Mouse (Mus musculus): ENCODE data around the gene Fam47c.

Fam47c gene

DNA sequence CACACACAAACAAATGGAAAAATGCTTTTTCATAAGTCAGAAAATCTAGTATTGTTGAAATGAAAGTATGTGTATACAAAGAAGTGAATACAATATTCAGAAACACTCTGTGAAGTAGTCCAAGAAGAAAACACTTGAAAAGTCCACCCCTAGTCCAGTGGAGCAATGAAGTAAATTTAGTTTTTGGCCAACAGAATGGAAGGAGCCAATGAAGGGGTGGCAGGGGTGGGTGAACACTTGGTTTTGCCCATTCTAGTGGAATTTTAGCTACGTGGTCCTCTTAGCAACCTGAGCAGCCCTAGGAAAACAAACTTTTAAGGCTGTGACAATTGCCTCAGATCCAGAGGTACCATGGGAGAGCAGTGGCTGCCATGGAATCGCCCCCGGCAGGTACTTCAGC is at the start of gene Fam47c:
Fam47c (plus strand) TSS at position 301 of the 400 bp plus-strand sequence.
- no peak for DNase-seq (ENCODE audit: low read depth, low spot score)

DNA sequence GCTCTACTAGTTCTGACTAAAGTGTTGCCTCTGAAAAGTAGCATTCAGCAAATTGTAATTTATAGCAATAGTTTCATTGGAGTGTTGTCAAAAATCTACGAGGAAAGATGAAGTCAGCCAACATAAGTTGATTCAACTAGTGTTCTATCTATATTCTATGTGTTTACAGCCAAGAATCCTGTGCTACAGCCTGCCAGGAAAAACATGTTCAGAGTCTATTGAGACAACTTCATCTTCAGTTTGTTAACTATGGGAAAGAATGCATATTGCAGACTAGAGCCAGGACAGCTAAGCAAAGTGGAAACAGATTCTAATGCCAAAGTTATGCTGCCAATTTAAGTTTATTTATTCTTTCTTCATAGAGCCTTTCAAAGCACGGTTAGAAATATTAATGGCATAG is 31.8 kb downstream of the Fam47c start:
- no peak for DNase-seq (ENCODE audit: low read depth, low spot score)

DNA sequence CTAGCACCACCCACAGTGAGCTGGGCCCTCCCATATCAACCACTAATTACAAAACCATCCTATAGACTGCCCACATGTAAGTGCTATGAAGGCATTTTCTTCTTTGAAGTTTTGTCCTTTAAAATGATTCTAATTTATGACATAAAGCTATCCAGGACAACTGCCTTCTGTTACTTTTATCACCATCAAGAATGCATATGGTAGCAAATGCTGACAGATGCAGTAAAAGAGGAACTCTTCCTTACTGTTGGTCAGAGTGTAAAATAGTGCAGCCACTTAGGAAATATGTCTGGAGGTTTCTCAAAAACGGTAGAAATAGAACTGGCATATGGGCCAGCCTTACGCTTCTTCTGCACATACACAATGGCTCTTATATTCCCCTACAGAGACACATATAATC is 39.5 kb downstream of the Fam47c start:
- DNase-seq (ENCODE audit: low read depth, low spot score) = no peak
